In genomic region chr4:114869765-114870490, GRCm38 (mm10) we compare ENCODE assay signal across 12 mouse cellular contexts. TPM values are rescaled to one million over a fixed set of nuclear protein-coding genes. Genes with fewer than 3 reads are reported as not detected.
A peak's percentile ranks its signal among the peaks of the same experiment; 100 is the strongest.
DNase-seq lines count a peak whose midpoint lies in the region; ATAC-seq lines count a peak whose summit lies in the region.
"Had no signal": no experiment of that assay in that cellular context is flagged by ENCODE, and none has a peak within 500 bp of the region (broad histone marks: within the 10 kb centered on the region; RNA-seq: fewer than 3 reads in every experiment).

No protein-coding gene starts in this region.

- peak; percentile 77 for ATAC-seq in lung, embryonic 15.5 days (ENCODE audit: borderline replicate concordance, extremely low read depth, low FRiP score, low TSS enrichment)
- ATAC-seq in forebrain, embryonic 14.5 days, result no peak
- ATAC-seq in erythroid progenitor cell, adult 5-6 weeks (replicated peaks; ENCODE audit: low FRiP score, poor library complexity, severe bottlenecking), result no peak

- peak; percentile 12 for DNase-seq in ovary, postnatal 36 days (ENCODE audit: low spot score)
- DNase-seq in ovary, adult 18-20 months (ENCODE audit: low spot score), result no peak
- DNase-seq in kidney, postnatal 10 days, result peak; percentile 67
- peak; percentile 48 to 55 for DNase-seq in urinary bladder, postnatal 36 days (ENCODE audit: low spot score in 2 of 2)
- DNase-seq in forebrain, embryonic 14.5 days (ENCODE audit: low spot score), result no peak
- DNase-seq in left cerebral cortex, adult 8-10 months (ENCODE audit: low spot score in 2 of 2), result no peak
- DNase-seq: heart, postnatal 4 days had no signal

- no peaks in the 10 kb centered on the region for H3K9me3 ChIP-seq in lung, embryonic 15.5 days
- H3K9me3 ChIP-seq in forebrain, embryonic 14.5 days (replicated peaks; ENCODE audit: control insufficient read depth, low read length), result no peaks in the 10 kb centered on the region

- WGBS in lung, embryonic 15.5 days, result 12% methylated on average over 11 of the region's 11 CpGs
- 87% methylated on average over 11 of the region's 11 CpGs for WGBS in forebrain, embryonic 14.5 days

- no peak overlapping the region for H3K4me2 ChIP-seq in lung, embryonic 15.5 days
- no peak overlapping the region for H3K4me2 ChIP-seq in forebrain, embryonic 14.5 days (ENCODE audit: low read length)

- no peak overlapping the region for H3K9ac ChIP-seq in lung, embryonic 15.5 days
- no peak overlapping the region for H3K9ac ChIP-seq in forebrain, embryonic 14.5 days (ENCODE audit: low read length)

- H3K27ac ChIP-seq in lung, embryonic 15.5 days, result peak overlapping the region; percentile 51; the same call in 1 of the 2 replicates
- H3K27ac ChIP-seq in forebrain, embryonic 14.5 days (ENCODE audit: low read depth, low read length), result no peak overlapping the region

- no peaks in the 10 kb centered on the region for H3K27me3 ChIP-seq in lung, embryonic 15.5 days
- H3K27me3 ChIP-seq in forebrain, embryonic 14.5 days (replicated peaks; ENCODE audit: control insufficient read depth, insufficient read depth, low read length), result no peaks in the 10 kb centered on the region

- H3K4me1 ChIP-seq in lung, embryonic 15.5 days, result peaks cover 18% of the 10 kb centered on the region
- no peaks in the 10 kb centered on the region for H3K4me1 ChIP-seq in forebrain, embryonic 14.5 days (ENCODE audit: control insufficient read depth, insufficient read depth, low read length)

- no peak overlapping the region for H3K4me3 ChIP-seq in lung, embryonic 15.5 days
- H3K4me3 ChIP-seq in forebrain, embryonic 14.5 days (ENCODE audit: low read depth, low read length), result no peak overlapping the region
- H3K4me3 ChIP-seq: myocyte had no signal

- H3K36me3 ChIP-seq in lung, embryonic 15.5 days, result no peaks in the 10 kb centered on the region
- H3K36me3 ChIP-seq in forebrain, embryonic 14.5 days (ENCODE audit: control insufficient read depth, insufficient read depth, low read length), result no peaks in the 10 kb centered on the region

RNA-seq across cellular contexts. Expression of gene Foxd2, which starts 38.7 kb away (rescaled TPM):
- 0.15 and 0.20 TPM in 2 replicates for polyA plus RNA-seq in lung, embryonic 15.5 days (2015; fragmentation: Nextera tagmentation; extraction: Ambion mirVana)
- polyA plus RNA-seq in forebrain, embryonic 14.5 days (2014; fragmentation: Nextera tagmentation; extraction: Ambion mirVana), result 0.27 and 0.38 TPM in 2 replicates
- total RNA-seq in left cerebral cortex, adult 8-10 months (2022), result under 1 TPM; 0.42 to 0.78 (median 0.50) TPM
- total RNA-seq in erythroid progenitor cell, adult 5-6 weeks (2015; ENCODE audit: low replicate concordance), result 0.84 TPM in 1 of 2 replicates, not detected in the other
- total RNA-seq in erythroid progenitor cell, adult 5-6 weeks (2017; ENCODE audit: low replicate concordance), result not detected in 2 replicates

RNA-seq across cellular contexts. Expression of gene Gm12830, which starts 48.4 kb away (rescaled TPM):
- not detected in 2 replicates for polyA plus RNA-seq in lung, embryonic 15.5 days (2015; fragmentation: Nextera tagmentation; extraction: Ambion mirVana)
- polyA plus RNA-seq in forebrain, embryonic 14.5 days (2014; fragmentation: Nextera tagmentation; extraction: Ambion mirVana), result not detected in 2 replicates
- not detected for total RNA-seq in left cerebral cortex, adult 8-10 months (2022)
- not detected in 2 replicates for total RNA-seq in erythroid progenitor cell, adult 5-6 weeks (2015; ENCODE audit: low replicate concordance)
- total RNA-seq in erythroid progenitor cell, adult 5-6 weeks (2017; ENCODE audit: low replicate concordance), result not detected in 2 replicates
- total RNA-seq: heart, postnatal 4 days; left cerebral cortex, postnatal 25 days had no signal
- polyA plus RNA-seq: cortical plate, adult 2 months; myocyte had no signal

RNA-seq across cellular contexts. Expression of gene Foxe3, which starts 55.9 kb away (rescaled TPM):
- polyA plus RNA-seq in lung, embryonic 15.5 days (2015; fragmentation: Nextera tagmentation; extraction: Ambion mirVana), result not detected in 2 replicates
- polyA plus RNA-seq in forebrain, embryonic 14.5 days (2014; fragmentation: Nextera tagmentation; extraction: Ambion mirVana), result not detected in 2 replicates
- not detected for total RNA-seq in left cerebral cortex, adult 8-10 months (2022)
- not detected in 2 replicates for total RNA-seq in erythroid progenitor cell, adult 5-6 weeks (2015; ENCODE audit: low replicate concordance)
- not detected in 2 replicates for total RNA-seq in erythroid progenitor cell, adult 5-6 weeks (2017; ENCODE audit: low replicate concordance)
- total RNA-seq: heart, postnatal 4 days; left cerebral cortex, postnatal 25 days had no signal
- polyA plus RNA-seq: cortical plate, adult 2 months; myocyte had no signal

Comparison
In these comparisons a context has a peak if more than half of its experiments do, and no peak if none do; other contexts are left out.
1. DNase-seq: peak in ovary, postnatal 36 days (single experiment), kidney, postnatal 10 days (single experiment) and urinary bladder, postnatal 36 days (2 of 2); none in ovary, adult 18-20 months (single experiment), forebrain, embryonic 14.5 days (single experiment) and left cerebral cortex, adult 8-10 months (0 of 2).